Mouse (Mus musculus): ENCODE data around the gene Abca1.

Abca1 gene

DNA sequence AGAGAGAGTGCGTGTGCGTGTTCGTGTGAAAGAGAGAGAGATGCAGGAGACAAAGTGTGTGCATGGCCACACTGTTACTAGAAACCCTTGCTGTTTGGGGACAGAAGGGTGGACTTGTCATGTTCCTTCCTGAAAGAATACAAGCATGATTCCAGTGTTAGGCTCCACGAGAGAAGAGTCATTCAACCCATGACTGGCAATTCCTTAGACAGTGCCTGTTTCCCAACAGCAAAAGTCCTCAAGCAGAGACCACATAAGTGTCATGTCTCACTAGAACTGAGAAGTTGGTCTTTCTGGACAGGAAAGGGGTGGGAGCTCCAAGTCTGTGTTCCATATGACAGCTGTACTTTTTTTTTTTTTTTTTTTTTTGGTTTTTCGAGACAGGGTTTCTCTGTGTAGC is 10.1 kb downstream of the Abca1 start:
- DNase-seq (ENCODE audit: low spot score in 2 of 2) = no peak

DNA sequence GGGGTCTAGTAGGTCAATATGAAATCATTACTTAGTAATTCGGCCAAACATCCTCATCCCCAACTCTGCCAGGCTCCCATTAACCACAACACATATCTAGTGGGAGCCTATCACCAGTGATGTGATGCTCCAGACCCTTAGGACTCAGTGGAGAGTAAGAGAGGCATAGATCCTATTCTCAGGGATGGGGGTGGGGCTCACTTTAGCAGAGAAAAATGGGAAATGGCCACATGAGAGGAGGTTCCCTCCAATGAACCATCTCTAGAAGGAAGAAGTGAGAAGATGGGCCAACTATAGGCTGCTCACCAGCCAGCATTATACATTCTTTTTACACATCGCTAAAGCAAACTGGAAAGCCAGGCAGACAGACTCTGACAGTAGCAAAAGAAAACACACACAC is 10.9 kb downstream of the Abca1 start:
- DNase-seq (ENCODE audit: low spot score in 2 of 2) = no peak

DNA sequence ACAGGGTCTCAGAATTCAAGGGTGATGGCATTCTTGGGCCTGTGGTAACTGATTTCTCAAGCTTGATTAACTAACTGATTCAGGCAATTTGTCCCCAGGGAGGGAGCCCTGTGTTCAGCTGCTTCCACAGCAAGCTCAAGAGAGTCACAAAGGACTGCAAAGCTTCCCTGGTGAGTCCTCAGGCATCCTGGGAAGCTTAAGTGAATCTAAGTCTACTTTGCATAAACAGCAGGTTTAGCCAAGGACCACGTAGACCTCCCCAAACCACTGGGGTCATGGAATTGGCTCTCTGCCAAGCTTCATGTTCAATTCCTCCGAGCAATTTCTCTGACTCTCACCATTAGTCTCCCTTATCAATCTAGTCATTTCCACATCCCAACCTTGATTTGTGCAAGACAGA is 12.2 kb downstream of the Abca1 start:
- no peak for DNase-seq (ENCODE audit: low spot score in 2 of 2)

DNA sequence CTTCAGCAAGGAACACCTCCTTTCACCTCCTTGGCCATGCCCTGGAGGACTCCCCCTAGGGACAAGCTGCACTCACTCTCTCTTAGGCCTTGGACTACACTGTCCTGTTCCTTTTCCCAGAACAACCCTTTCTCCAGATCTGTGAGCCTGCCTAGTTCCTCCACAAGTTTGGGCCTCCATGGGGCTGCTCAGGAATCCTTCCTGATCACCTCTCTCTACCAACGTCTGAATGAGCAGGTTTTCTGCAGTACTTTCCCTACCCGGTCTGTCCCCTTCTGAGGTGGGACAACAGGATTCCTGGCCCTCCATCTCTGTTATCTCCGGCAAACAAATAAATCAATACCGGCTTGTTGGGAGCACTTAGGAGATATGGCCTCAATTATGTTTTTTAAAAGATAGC is 12.6 kb downstream of the Abca1 start:
- no peak for DNase-seq (ENCODE audit: low spot score in 2 of 2)

DNA sequence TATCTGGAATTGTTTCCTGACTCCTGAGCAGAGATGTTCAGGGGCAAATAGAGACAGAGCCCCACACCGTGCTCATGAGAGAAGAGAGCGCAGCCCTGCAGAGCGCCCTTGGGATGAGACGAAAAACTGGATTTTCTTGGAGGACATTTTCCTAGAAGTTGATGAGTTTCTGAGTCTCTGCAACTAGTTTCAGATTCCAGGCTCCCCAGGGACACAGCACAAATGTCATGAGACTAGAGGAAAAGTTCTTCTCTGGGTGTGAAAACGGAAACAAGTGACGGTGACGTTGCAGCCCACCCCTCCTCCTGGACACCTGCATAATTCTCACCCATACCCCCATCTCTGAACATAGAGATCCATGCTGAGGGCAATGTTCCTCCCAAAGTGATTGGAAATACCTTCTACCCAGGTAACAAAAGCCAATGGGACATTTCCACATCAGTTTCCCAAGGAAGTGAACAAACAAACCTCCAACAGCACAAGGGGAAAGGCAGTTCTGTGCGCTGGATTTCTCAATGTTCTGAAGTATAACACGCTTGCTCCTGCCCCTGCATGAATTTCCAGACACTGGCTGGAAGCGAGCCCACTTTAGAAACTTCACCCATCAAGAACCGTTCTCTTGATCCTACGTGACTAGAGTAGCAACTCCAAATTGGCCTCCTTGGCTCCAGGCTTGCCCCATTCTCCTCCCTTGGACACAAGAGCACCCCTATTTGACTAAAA is 13.3 kb downstream of the Abca1 start:
- DNase-seq (ENCODE audit: low spot score in 2 of 2) = no peak

DNA sequence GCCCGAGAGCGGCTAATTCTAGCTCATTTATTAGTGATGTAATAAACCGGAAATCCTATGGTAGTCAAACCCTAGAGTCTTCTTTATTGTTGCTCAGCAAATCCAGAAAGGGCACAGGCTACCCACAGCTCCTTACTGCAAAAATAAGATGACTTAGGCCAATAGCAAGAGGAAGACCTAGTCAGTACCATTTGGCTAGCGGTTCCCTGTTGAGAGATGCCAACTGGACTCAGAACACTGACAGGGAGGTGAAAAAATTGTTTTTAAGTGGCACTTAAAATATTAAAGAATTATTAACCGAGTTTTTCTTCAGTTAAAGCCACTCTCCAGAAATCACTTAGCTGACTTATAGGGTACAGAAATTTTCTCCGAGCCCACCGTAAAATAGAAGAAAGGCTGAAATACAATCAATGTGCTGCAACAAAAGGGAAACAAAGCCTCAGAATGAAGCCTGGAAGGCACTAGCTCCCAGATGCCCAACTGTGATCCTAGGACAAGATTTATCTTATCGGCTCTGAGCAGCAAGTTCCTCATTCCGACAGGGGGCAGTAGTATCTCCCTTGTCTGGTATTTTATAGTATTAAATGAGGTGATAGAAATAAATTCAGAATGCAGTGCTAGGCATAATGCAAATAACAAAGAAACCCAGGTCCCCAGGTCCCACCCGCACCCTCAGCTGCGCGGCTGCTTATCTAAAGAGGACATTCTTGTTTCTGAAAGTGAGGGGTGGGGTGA is 14.1 kb downstream of the Abca1 start:
- no peak for DNase-seq (ENCODE audit: low spot score in 2 of 2)

DNA sequence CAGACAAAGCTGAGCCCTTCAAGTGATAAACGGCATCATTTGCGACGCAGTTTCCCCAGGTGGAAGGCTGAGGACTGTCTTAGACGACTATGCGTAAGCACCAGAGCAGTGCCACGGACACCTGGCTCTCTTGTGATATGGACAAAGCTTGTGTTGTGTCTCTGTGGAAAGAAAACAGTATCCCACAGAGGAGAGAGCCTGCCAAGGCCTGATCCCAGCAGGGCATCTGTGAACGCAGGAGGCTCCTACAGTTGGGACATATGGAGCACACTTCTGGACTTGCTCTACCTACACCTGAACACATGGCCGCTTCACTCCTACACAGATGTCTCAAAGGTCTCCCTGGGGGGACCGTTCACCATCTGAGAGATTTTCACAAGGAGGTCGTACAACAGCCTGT is 15.1 kb downstream of the Abca1 start:
- DNase-seq (ENCODE audit: low spot score in 2 of 2) = no peak

DNA sequence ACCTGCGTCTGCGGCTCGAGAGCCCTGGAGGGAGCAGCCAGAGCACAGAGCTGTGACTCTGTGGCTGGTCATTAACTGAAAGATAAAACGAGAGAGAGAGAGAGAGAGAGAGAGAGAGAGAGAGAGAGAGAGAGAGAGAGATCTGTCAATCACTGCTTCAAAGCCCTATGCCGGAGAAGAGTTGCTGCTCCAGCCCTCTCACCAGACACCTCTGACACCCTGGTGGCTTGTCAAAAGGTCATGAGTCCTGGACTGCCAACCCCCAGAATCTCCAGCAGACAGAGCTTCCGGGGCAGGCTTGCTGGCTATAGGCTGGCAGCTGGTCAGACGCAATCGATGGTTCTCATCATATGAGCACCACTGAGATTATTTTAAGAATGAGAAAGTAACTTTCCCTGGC is 15.7 kb downstream of the Abca1 start:
- no peak for DNase-seq (ENCODE audit: low spot score in 2 of 2)

DNA sequence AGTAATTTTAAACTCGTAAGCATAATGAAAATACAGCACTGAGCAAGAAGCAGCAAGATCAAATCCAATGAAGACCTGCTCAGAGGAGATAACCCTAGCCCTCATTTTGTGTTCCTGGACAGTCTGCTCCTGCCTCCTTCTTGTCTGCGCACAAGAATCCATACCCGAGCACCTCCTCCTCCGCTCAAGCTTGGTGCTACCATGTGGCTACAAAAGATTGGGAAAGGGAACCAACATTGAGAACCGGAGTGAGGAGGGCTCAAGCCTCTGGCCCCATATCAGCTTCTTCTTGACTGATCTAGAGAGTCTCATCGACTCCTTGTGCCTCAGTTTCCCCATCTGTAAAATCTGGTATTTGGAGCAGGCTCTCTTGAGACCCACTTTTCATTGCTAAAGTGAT is 19.0 kb downstream of the Abca1 start:
- no peak for DNase-seq (ENCODE audit: low spot score in 2 of 2)

DNA sequence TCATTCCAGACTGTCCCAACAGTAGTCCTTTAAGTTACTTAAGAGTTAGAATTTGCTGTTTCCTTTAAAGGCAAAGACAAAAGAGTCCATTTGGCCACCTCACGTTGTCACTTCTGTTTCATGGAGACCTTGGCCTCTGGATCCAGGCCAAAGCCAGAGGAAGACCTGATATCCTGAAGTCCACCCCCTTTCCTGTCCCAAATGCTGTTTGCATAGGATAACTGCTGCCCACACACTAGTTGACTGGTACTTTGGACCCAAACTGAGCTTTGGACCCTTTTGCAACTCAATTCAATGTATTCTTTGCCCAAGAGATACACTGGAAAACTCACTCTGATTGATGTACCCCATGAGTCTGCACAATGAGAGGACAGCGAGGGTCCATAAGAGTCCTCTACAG is 20.2 kb downstream of the Abca1 start:
- no peak for DNase-seq (ENCODE audit: low spot score in 2 of 2)

DNA sequence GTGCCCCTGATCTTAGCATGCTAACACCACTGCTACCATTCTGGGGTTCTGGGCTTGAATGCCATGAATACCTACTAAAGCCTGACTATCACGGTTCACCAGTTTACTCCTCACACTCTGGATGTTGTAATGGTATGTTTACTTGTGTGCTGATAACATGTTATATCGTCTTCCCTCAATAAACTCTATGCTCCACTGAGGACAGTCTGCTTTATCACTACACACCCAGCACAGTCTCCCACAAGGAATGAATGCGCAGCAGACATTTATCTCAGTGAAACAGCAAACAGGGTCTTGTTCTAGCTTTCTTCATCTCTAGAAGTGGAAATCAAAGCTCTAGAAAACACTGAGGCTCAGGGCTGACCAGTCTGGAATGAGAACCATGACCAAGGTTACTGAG is 20.7 kb downstream of the Abca1 start:
- DNase-seq (ENCODE audit: low spot score in 2 of 2) = no peak

DNA sequence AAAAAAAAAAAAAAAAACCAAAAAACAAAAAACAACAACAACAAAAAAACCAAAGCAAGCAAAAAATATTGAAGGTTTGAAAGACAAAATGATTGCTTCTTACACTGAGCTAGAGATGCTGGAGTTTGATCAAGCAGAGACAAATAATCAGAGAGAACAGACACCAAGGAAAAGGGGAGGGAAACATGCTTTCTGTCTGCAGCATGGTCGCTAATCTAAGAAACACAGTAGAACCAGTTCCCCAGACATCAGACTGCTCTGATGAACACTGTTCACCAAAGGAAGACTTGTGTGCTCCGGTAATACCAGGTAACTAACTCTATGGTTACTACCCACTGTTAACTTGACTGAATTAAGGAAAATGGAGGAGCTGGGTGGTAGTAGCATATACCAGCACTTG is 22.6 kb downstream of the Abca1 start:
- DNase-seq (ENCODE audit: low spot score in 2 of 2) = no peak

DNA sequence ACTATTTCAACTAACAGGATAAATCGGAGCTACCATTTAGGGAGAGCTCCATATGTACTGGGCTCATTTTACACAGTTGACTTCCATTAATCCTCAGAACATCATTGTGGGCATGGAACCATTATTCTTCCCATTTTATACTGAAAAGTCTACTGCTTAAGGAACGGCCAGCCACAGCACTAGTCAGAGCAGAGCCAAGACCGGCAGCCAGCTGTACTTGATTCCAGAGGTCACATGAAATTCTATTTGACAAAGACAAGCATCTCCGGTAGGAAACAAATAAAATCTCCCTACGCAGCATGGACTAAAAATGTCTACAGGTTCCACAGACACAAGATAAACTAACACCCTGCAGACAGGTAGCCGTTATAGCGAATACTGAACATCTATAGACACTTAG is 24.9 kb downstream of the Abca1 start:
- DNase-seq (ENCODE audit: low spot score in 2 of 2) = no peak

DNA sequence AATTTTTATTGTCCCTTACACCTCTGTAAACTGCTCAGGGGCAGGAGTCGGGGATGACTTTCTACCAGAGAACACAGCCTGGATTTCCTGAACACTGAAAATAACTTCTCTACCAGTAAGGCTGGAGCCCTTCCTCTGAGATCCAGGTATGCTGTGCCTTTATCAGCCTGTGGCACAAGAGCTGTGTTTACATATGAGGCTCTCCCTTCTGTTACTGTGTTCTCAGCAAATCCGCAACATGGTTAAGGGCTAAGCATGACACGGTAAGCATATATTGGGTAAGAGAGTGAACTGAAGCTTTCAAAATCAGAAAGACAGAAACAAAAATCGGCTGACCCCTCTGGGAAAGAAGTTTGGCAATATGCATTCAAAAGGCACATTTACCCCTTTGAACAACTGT is 25.7 kb downstream of the Abca1 start:
- DNase-seq (ENCODE audit: low spot score in 2 of 2) = no peak

DNA sequence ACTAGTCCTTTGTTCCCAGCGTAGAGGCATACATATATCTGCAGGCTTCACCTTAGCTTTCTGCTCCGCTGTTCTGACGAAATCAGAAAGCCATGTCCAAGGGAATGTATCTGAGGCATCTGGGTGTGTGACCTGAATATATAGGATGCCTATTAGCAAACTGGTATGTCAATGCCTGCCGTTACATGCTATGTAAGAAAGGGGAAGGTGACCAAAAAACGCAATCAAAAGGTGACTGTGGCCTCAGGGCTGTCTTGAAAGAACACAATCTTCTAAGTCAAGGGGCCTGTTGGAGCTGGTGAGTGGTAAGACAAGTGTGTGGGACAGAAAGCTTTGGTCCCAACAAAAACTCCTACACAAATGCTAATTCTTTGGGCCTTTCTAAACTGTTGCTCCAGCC is 28.2 kb downstream of the Abca1 start:
- DNase-seq (ENCODE audit: low spot score in 2 of 2) = no peak

DNA sequence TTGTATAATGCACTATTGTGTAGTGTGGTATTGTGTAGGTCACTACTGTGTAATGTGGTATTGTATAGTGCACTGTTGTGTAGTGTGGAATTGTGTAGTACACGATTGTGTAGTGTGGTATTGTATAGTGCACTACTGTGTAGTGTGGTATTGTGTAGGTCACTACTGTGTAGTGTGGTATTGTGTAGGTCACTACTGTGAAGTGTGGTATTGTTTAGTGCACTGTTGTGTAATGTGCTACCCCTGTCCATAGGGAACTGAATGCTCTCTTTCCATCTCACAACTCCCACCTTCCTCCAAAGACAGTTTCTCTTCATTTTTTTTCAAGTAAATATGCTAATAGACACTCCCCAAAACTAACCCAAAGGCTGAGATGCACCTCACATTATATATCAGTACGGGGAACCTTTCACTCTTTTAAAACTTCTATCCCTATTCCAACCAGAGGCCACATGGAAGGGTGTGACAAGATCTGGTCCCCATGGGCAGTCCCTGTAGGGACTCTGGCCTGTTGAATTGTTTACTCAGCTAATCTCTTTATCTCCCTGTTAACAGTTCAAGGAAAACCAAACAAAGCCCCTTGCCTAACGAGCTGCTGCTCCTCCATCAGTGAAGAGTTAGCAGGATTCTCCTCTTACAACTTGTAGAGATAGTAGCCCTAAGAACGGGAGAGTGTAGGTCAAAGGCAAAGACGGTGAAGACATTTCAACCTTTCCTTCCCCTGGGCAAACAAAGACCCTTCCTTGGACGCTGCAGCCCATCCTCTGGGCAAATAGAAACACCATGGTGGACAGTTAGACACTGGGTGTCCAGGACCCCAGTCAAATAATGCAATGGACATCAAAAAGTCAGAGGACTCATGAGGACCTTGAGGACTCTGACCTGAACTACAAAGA is 28.8 kb downstream of the Abca1 start:
- no peak for DNase-seq (ENCODE audit: low spot score in 2 of 2)

DNA sequence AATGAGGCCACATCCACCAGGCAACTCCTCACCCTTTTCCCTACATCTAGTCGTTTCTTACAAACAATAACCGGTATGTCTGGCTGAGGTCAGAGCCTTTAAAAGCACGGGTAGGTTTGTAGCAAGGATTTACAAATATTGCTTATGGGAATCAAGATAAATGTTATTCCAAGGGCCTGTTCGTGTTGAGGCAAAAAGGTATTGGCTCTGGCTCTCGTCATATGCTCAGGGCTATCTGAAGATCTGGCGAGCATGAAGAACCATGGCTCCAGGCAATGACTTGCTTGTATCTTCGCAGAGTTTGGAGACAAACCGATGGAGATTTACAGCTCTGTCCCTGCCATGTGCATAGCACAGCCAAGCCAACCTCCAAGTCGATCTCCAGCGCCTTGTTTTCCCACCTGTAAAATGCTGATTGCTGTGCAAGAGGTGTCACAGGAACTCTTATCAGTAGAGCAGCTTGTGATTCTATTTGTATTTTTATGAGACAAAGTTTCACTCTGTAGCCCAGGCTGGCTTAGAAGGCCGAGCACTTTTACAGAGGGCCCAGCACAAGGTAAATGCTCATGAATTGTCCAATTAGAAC is 29.9 kb downstream of the Abca1 start:
- DNase-seq (ENCODE audit: low spot score in 2 of 2) = no peak

DNA sequence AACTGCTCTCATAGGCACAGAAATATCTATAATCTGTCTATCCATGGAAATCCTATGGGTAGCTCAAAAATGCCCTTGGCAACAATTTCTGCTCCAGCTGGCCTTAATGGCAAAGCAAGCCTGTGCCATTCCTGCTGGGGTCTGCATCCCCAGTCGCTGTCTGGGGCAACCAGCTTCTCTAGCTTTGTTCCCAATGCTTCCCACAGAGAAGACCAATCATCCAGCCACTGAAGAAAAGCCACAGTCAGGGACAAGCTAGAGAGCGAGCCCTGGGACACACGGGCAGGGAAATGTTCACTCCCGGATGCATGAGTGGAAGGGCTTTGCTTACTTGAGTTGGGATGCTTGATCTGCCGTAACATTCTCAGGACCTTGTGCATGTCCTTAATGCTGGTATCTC is 32.4 kb downstream of the Abca1 start:
- no peak for DNase-seq (ENCODE audit: low spot score in 2 of 2)

DNA sequence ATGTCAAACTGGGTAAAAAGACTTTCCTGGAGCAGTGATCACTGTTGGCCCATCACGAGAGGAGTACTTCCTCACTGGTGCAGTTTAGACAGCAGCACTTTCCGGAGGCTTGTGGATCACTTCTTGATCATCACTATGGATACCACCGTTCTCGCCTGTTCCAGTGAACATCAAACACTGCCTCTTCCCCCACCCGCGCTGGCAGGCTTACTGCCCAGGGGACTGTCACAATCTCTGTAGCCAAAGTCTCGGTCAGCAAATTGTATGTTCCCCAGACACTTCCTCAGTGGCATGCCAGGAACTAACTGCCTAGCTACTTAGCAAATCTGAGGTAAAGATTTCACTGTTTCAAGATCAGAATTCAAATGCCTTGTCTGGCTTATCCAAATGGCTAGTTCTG is 32.9 kb downstream of the Abca1 start:
- no peak for DNase-seq (ENCODE audit: low spot score in 2 of 2)

DNA sequence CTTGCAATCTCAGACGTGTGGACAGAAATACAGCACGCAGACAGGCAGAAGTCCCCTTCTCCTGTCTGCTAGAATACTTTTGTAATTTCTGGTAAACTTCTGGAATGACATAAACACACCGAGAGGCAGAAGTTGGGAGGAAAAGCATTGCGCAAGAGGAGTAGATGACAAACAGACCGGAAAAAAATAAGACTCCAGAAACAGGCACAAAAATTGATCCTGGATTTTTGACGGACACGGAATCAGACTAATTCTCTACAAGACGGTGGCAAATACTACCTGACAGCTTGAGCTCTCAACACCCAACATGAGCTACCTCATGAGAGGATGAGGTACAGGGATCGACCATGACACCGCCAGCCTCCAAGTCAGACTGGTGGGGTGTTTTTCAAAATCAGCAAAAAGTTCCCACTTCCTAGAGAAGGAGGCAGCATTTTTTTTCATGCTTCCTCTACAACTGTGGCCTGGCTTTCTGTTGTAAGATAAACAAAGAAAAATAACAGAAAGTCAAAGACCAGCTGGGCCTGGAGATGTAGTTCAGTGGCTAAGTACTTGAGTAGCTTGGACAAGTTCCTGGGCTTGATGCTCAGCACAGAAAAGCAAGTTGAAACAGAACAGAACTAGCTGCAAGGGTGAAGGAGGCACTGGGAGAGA is 34.7 kb downstream of the Abca1 start:
- no peak for DNase-seq (ENCODE audit: low spot score in 2 of 2)

DNA sequence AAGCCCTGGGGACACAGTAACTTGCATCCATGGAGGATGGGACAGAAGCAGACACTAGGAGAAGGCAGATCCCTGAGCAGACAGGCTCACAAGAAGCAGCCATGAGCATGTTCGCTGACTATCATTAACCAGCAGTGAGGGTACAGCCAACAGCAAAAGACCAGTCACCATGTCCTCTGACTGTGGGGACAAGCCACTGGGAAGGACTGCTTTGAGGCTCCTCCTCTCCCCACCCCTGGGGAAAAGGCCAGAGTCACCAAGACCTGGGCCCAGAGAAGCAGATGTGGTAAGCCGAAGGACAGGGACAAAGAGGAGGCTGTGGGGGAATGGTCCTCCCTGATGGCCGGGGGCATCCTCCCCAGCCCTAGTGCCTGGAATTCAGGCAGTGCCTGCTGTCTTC is 37.4 kb downstream of the Abca1 start:
- DNase-seq (ENCODE audit: low spot score in 2 of 2) = no peak
